ENCODE assay signal across 14 mouse cellular contexts in the genomic region with DNA sequence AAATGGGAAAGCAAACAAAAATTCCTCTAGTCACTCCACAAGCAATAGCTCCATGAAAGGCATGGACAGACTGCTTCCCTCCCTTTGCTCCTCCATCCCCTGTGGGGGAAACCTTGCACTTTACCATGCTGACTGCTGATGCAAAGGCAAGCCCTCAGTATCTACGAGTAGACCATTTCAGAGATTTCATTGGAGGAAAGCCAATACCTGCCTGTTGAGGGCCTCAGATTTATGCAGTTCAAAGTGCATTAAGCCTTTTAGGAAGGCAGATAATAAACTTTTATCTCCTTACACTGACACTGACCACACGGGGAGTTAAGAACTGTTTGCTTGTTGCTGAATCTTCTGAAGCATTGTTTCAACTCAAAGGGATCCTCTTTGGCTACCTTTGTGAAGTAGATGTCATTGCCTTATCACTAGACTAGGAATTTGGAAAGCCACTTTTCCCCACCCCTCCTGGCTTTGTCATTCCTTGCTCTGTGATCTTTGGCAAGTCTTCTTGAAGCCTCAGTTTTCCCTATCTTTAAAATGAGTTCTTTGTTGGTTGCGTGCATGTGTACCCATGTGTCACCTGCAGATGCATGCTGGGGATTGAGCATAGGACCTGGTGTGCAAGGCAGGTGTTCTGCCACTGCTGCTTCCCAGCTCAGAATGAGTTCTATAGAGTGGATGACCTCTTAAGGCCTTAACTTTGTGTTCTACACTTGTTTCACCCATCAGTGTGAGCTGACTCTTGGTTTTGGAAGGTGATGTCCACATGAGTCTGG.
"Had no signal": no experiment of that assay in that cellular context is flagged by ENCODE, and none has a peak within 500 bp of the region (broad histone marks: within the 10 kb centered on the region; RNA-seq: fewer than 3 reads in every experiment).

No protein-coding gene starts in this region.

- H3K4me1 ChIP-seq: liver, embryonic 12.5 days had no signal

- H3K4me2 ChIP-seq: limb, embryonic 15.5 days; liver, embryonic 12.5 days; lung, embryonic 14.5 days had no signal

- DNase-seq: kidney, adult 9 months; kidney, postnatal 4 days; lung, embryonic 14.5 days; lung, postnatal 10 days; lung, postnatal 4 days; midbrain, embryonic 14.5 days; right cerebral cortex, postnatal 4 days; spleen, adult 18-20 months; thymus, adult 18-20 months; thymus, postnatal 14 days had no signal

- H3K9ac ChIP-seq: limb, embryonic 15.5 days; liver, embryonic 12.5 days; lung, embryonic 14.5 days had no signal

- H3K27me3 ChIP-seq: limb, embryonic 15.5 days; liver, embryonic 12.5 days had no signal

- H3K4me3 ChIP-seq: limb, embryonic 15.5 days; liver, embryonic 12.5 days; midbrain, embryonic 10.5 days had no signal

- H3K9me3 ChIP-seq: limb, embryonic 15.5 days; liver, embryonic 12.5 days; midbrain, embryonic 10.5 days had no signal

- ATAC-seq: liver, embryonic 12.5 days had no signal

- H3K27ac ChIP-seq: kidney, postnatal 0 days; limb, embryonic 15.5 days; liver, embryonic 12.5 days; midbrain, embryonic 10.5 days had no signal
